Mouse (Mus musculus) small intestine, adult 2 months (tissue): ENCODE measurements around the gene Tmem30b.

Source experiments
- CTCF ChIP-seq: fragments of 200-500 bp; IDR thresholded peaks from 2 replicates; pipeline ENCODE4 v1.5.1; 2012; ENCODE audit warnings: low read depth, mild to moderate bottlenecking, control low read depth, inconsistent platforms, low read length, moderate library complexity, mixed read lengths; ENCODE audit not compliant: insufficient replicate concordance, insufficient read length; ENCODE audit errors: extremely low read depth
- POLR2A ChIP-seq: fragments of 200-500 bp; IDR thresholded peaks from 2 replicates; pipeline ENCODE4 v1.6.1; 2012; ENCODE audit warnings: low read depth, mild to moderate bottlenecking, control low read depth, inconsistent platforms, low read length, moderate library complexity

GRCm38 (mm10) chr12:73513958-73514357, 32.2 kb downstream of the Tmem30b start:
- TF ChIP-seq CTCF (no peak), POLR2A (no peak)
